ENCODE assay signal across 10 mouse cellular contexts in the genomic region with DNA sequence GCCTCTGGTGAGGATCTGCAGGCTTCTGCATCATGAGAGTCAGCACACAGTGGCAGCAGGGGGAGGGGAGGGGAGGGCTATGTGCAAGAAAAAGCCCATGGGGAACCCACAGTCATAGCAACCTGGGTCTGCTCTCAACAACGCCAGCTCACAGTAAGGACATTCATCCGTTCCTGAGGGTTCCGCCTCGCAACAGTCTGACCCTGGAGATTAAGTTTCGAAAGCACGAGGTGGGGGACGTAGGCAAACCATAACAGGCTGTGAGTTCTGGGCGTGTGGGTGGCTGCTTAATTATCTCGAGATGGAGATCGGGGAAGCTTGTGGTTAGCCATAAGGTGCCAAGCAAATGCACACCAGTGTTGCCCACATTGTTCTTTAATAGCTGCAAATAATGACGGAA. TPM values are rescaled to one million over a fixed set of nuclear protein-coding genes. Genes with fewer than 3 reads are reported as not detected.
DNase-seq lines count a peak whose midpoint lies in the region; ATAC-seq and TF ChIP-seq lines count a peak whose summit lies in the region.
"Had no signal": no experiment of that assay in that cellular context is flagged by ENCODE, and none has a peak within 500 bp of the region (broad histone marks: within the 10 kb centered on the region; RNA-seq: fewer than 3 reads in every experiment).

No protein-coding gene starts in this region.

- ATAC-seq in cerebellum, adult (ENCODE audit: insufficient number of reproducible peaks, low FRiP score, low TSS enrichment), result no peak
- peak; percentile 71 for ATAC-seq in megakaryocyte-erythroid progenitor cell, adult 5-6 weeks (replicated peaks; ENCODE audit: low FRiP score, low TSS enrichment, poor library complexity, severe bottlenecking)
- ATAC-seq in erythroid progenitor cell, adult 5-6 weeks (replicated peaks; ENCODE audit: low FRiP score, poor library complexity, severe bottlenecking), result no peak

- peak; percentile 15 to 30 for DNase-seq in cerebellum, postnatal 14 days
- DNase-seq in forelimb bud, embryonic 11.5 days (ENCODE audit: low read depth, low spot score), result peak; percentile 14
- no peak for DNase-seq in adrenal gland, adult 2 months
- DNase-seq in frontal cortex, postnatal 25 days (ENCODE audit: low spot score in 2 of 2), result no peak

- no peaks in the 10 kb centered on the region for H3K79me3 ChIP-seq in C2C12 (ENCODE audit: low read depth)

- H3K36me3 ChIP-seq in C2C12 (ENCODE audit: control insufficient read depth, insufficient read depth), result no peaks in the 10 kb centered on the region
- H3K36me3 ChIP-seq: neural tube, embryonic 13.5 days had no signal

- TF ChIP-seq CTCF in C2C12 (IDR thresholded peaks at IDR 0.05; ENCODE audit: control insufficient read depth, insufficient read depth, insufficient read length), result no peak

- H3ac ChIP-seq in C2C12 (ENCODE audit: control insufficient read depth, insufficient read length, low read depth), result no peak overlapping the region

- H3K27me3 ChIP-seq in C2C12 (ENCODE audit: control insufficient read depth, insufficient read depth, insufficient read length), result no peaks in the 10 kb centered on the region
- H3K27me3 ChIP-seq: neural tube, embryonic 13.5 days had no signal

- no peak overlapping the region for H3K4me3 ChIP-seq in C2C12 (ENCODE audit: insufficient read depth, poor library complexity, severe bottlenecking)
- H3K4me3 ChIP-seq: neural tube, embryonic 13.5 days had no signal

- no peaks in the 10 kb centered on the region for H3K79me2 ChIP-seq in C2C12 (ENCODE audit: control insufficient read depth, insufficient read depth)

TF ChIP-seq in C2C12, 6 proteins besides CTCF, POLR2A, EP300 and RAD21:
- peak; percentile 79 for TF ChIP-seq MAX (IDR thresholded peaks at IDR 0.05)
- no peak for TF ChIP-seq CEBPB (IDR thresholded peaks at IDR 0.05; ENCODE audit: low read depth)

RNA-seq across cellular contexts. Expression of a gene that starts 34.5 kb away (rescaled TPM):
- polyA plus RNA-seq in C2C12 (2012; fragmentation: generic; extraction: Trizol), result 552 TPM
- total RNA-seq in megakaryocyte-erythroid progenitor cell, adult 5-6 weeks (2014; fragmentation: Nextera tagmentation), result 384 and 535 TPM in 2 replicates
- total RNA-seq in megakaryocyte-erythroid progenitor cell, adult 5-6 weeks (2017), result 267 and 394 TPM in 2 replicates
- total RNA-seq in erythroid progenitor cell, adult 5-6 weeks (2015; ENCODE audit: low replicate concordance), result 9.0 and 70.4 TPM in 2 replicates
- 32.3 and 52.8 TPM in 2 replicates for total RNA-seq in erythroid progenitor cell, adult 5-6 weeks (2017; ENCODE audit: low replicate concordance)
- total RNA-seq in adrenal gland, adult 2 months (2021), result 100 to 1,000 TPM in 1 of 2 experiments, 10 to 100 TPM in 1; 77.9 to 111 TPM
- polyA plus RNA-seq in adrenal gland, adult 2 months (2012; rRNA removed), result 46.0 and 52.3 TPM in 2 replicates

RNA-seq across cellular contexts. Expression of a gene that starts 42.3 kb away (rescaled TPM):
- 9.7 TPM for polyA plus RNA-seq in C2C12 (2012; fragmentation: generic; extraction: Trizol)
- total RNA-seq in megakaryocyte-erythroid progenitor cell, adult 5-6 weeks (2014; fragmentation: Nextera tagmentation), result 0.72 TPM in 1 of 2 replicates, not detected in the other
- total RNA-seq in megakaryocyte-erythroid progenitor cell, adult 5-6 weeks (2017), result 0.30 TPM in 1 of 2 replicates, not detected in the other
- not detected in 2 replicates for total RNA-seq in erythroid progenitor cell, adult 5-6 weeks (2015; ENCODE audit: low replicate concordance)
- total RNA-seq in erythroid progenitor cell, adult 5-6 weeks (2017; ENCODE audit: low replicate concordance), result not detected in 2 replicates
- 1 to 10 TPM; 5.2 to 7.4 TPM for total RNA-seq in adrenal gland, adult 2 months (2021)
- 3.7 and 4.0 TPM in 2 replicates for polyA plus RNA-seq in adrenal gland, adult 2 months (2012; rRNA removed)
- total RNA-seq: liver, adult 2 months had no signal
- polyA plus RNA-seq: liver, adult 2 months had no signal

RNA-seq across cellular contexts. Expression of a gene that starts 58.0 kb away (rescaled TPM):
- polyA plus RNA-seq in C2C12 (2012; fragmentation: generic; extraction: Trizol), result 9.7 TPM
- 16.8 and 21.0 TPM in 2 replicates for total RNA-seq in megakaryocyte-erythroid progenitor cell, adult 5-6 weeks (2014; fragmentation: Nextera tagmentation)
- 10.0 and 13.4 TPM in 2 replicates for total RNA-seq in megakaryocyte-erythroid progenitor cell, adult 5-6 weeks (2017)
- total RNA-seq in erythroid progenitor cell, adult 5-6 weeks (2015; ENCODE audit: low replicate concordance), result 6.1 and 9.6 TPM in 2 replicates
- total RNA-seq in erythroid progenitor cell, adult 5-6 weeks (2017; ENCODE audit: low replicate concordance), result 8.0 and 14.8 TPM in 2 replicates
- 10 to 100 TPM in 1 of 2 experiments, 1 to 10 TPM in 1; 6.7 to 12.0 TPM for total RNA-seq in adrenal gland, adult 2 months (2021)
- polyA plus RNA-seq in adrenal gland, adult 2 months (2012; rRNA removed), result 15.0 and 16.0 TPM in 2 replicates

Comparison
In these comparisons a context has a peak if more than half of its experiments do, and no peak if none do; other contexts are left out.
1. DNase-seq: peak in cerebellum, postnatal 14 days (2 of 2) and forelimb bud, embryonic 11.5 days (single experiment); none in adrenal gland, adult 2 months (single experiment) and frontal cortex, postnatal 25 days (0 of 2).